Mouse (Mus musculus): ENCODE results near the gene Dgkh. TPM values are rescaled to one million over a fixed set of nuclear protein-coding genes. Genes with fewer than 3 reads are reported as not detected.

Dgkh gene
- polyA plus RNA-seq, 1 experiment from 2014 or later = 1.9 TPM

DNA sequence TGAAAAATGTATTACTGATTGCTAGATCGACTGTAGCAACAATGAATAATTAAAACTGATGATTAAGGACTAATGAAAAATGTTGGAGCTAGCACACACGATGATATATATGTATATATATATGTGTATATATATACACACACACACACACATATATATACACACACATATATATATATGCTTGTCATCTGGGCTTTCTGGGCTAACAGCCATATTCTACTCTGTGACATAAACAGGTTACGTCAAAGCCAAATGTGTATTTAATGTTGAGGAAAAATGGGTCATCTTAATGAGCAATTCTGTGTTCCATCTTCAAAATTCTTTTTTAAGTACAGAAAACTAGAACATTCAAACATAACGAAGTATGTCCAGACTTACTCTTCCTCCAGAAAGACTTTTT lies 30.5 kb downstream of the Dgkh start:
- no peak overlapping the region for H3K4me3 ChIP-seq (ENCODE audit: low read length)
- H3K9me3 ChIP-seq (ENCODE audit: low read length) = peaks cover 5% of the 10 kb centered on the region; the same call in 1 of the 2 replicates
- peaks cover 9% of the 10 kb centered on the region; the same call in 1 of the 2 replicates for H3K4me1 ChIP-seq (ENCODE audit: insufficient read depth, low read length)
- 81% methylated on average over 4 of the region's 4 CpGs for WGBS
- H3K9ac ChIP-seq (replicated peaks; ENCODE audit: low read length) = no peak overlapping the region
- H3K4me2 ChIP-seq (replicated peaks; ENCODE audit: low read depth, low read length) = no peak overlapping the region
- H3K27me3 ChIP-seq (ENCODE audit: insufficient read depth, low read length) = no peaks in the 10 kb centered on the region
- H3K36me3 ChIP-seq (ENCODE audit: insufficient read depth, low read length) = no peaks in the 10 kb centered on the region
- no peak overlapping the region for H3K27ac ChIP-seq (ENCODE audit: low read length)
- ATAC-seq (ENCODE audit: low FRiP score, low TSS enrichment) = no peak

DNA sequence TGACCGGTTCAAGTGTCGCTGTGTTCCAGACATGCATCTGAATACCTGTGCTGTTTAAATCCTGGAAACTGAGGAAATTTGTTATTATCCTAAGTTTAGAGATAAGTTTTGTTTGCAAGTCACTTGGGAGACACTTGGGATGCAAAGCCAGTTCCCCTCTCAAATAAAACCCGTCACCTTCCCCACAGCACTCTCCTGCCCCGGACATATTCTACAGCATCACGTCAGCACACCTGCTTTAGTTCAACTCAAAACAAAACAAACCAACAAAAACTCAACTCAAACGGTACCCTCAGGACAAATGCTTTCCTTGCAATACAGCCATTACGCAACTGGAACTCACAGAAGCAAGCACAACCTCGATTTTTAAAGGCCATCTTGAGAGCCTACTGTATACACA lies 31.1 kb downstream of the Dgkh start:
- H3K4me3 ChIP-seq (ENCODE audit: low read length) = no peak overlapping the region
- WGBS = 70% methylated on average over 8 of the region's 8 CpGs

DNA sequence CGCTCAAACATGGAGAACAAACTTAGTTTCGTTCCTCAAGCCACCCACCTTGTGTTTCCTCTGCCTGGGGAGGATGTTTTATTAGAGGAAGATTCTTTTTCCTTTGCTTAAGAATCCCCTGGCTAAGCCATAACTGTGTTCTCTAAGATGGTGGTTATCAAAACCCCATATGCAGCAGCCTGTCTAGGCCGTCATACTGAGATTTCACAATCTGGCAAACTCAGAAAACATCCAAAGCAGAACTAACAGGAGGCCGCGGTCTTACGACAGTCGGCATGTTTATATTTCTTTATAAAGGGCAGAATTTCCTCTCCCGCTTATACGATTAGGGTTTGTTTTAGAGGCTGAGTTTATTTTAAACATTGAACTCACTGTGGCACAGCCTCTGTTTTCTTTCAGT lies 31.5 kb downstream of the Dgkh start:
- no peaks in the 10 kb centered on the region for H3K36me3 ChIP-seq (ENCODE audit: insufficient read depth, low read length)
- no peak overlapping the region for H3K9ac ChIP-seq (replicated peaks; ENCODE audit: low read length)
- no peak overlapping the region for H3K4me2 ChIP-seq (replicated peaks; ENCODE audit: low read depth, low read length)
- H3K9me3 ChIP-seq (ENCODE audit: low read length) = peaks cover 5% of the 10 kb centered on the region; the same call in 1 of the 2 replicates
- H3K27me3 ChIP-seq (ENCODE audit: insufficient read depth, low read length) = no peaks in the 10 kb centered on the region
- H3K4me3 ChIP-seq (ENCODE audit: low read length) = no peak overlapping the region
- H3K4me1 ChIP-seq (ENCODE audit: insufficient read depth, low read length) = peaks cover 9% of the 10 kb centered on the region; the same call in 1 of the 2 replicates
- no peak overlapping the region for H3K27ac ChIP-seq (ENCODE audit: low read length)
- 68% methylated on average over 9 of the region's 9 CpGs for WGBS
- no peak for ATAC-seq (ENCODE audit: low FRiP score, low TSS enrichment)

More for the DNA sequence above, 31.1 kb downstream of the Dgkh start:
- no peak overlapping the region for H3K27ac ChIP-seq (ENCODE audit: low read length)
- H3K4me1 ChIP-seq (ENCODE audit: insufficient read depth, low read length) = peaks cover 9% of the 10 kb centered on the region; the same call in 1 of the 2 replicates
- no peaks in the 10 kb centered on the region for H3K36me3 ChIP-seq (ENCODE audit: insufficient read depth, low read length)
- no peak overlapping the region for H3K9ac ChIP-seq (replicated peaks; ENCODE audit: low read length)
- peaks cover 5% of the 10 kb centered on the region; the same call in 1 of the 2 replicates for H3K9me3 ChIP-seq (ENCODE audit: low read length)
- H3K27me3 ChIP-seq (ENCODE audit: insufficient read depth, low read length) = no peaks in the 10 kb centered on the region
- no peak for ATAC-seq (ENCODE audit: low FRiP score, low TSS enrichment)
- no peak overlapping the region for H3K4me2 ChIP-seq (replicated peaks; ENCODE audit: low read depth, low read length)

DNA sequence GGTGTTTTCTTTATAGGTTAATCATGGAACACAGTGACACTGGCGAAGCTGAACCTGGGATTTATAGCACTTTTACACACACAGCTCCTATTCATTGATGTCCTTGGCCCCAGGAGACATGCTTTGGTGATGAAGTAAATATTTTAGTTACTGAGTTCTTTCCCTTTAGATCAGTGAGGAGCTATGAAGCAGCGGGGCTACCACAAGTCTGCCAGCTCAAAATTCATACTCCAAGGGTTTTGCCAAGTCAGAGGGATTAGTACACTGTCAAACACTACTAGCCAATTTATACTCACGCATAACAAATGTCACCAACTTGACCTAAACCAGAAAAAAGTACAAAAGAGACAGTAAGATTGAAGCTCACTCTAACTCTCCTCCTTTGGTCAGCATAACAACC lies 32.9 kb downstream of the Dgkh start:
- Histone ChIP-seq H3K27me3 (ENCODE audit: insufficient read depth, low read length) (no peaks in the 10 kb centered on the region), H3K4me2 (replicated peaks; ENCODE audit: low read depth, low read length) (no peak overlapping the region), H3K9ac (replicated peaks; ENCODE audit: low read length) (no peak overlapping the region), H3K36me3 (ENCODE audit: insufficient read depth, low read length) (no peaks in the 10 kb centered on the region), H3K27ac (ENCODE audit: low read length) (no peak overlapping the region), H3K9me3 (ENCODE audit: low read length) (peaks cover 5% of the 10 kb centered on the region; the same call in 1 of the 2 replicates), H3K4me3 (ENCODE audit: low read length) (no peak overlapping the region), H3K4me1 (ENCODE audit: insufficient read depth, low read length) (0 out of 2 replicates have a peak, but pooled peaks cover 6% of the 10 kb centered on the region)
- no peak for ATAC-seq (ENCODE audit: low FRiP score, low TSS enrichment)
- WGBS = 67% methylated on average over 3 of the region's 3 CpGs

DNA sequence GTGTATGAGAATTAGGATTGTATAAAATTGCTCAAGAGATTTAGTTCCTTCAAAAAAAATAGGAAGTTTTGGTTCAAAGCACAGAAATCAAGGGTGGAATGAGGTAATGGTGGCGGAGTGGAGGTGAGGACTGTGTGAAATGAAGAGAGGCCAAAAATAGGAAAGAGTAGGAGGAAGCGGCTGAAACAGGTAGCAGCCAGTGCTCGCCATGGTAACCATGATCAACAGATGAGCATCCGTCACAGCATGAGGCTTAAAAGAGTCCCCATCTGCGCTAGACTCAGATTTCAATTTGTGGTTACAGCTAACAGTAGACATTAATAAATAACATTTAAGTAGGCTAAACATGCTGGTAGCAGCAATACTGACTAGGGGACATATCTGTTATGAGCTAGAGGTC lies 33.4 kb downstream of the Dgkh start:
- Histone ChIP-seq H3K36me3 (ENCODE audit: insufficient read depth, low read length) (no peaks in the 10 kb centered on the region), H3K9ac (replicated peaks; ENCODE audit: low read length) (no peak overlapping the region), H3K27ac (ENCODE audit: low read length) (no peak overlapping the region), H3K4me2 (replicated peaks; ENCODE audit: low read depth, low read length) (no peak overlapping the region), H3K27me3 (ENCODE audit: insufficient read depth, low read length) (no peaks in the 10 kb centered on the region), H3K9me3 (ENCODE audit: low read length) (peaks cover 5% of the 10 kb centered on the region; the same call in 1 of the 2 replicates), H3K4me3 (ENCODE audit: low read length) (no peak overlapping the region), H3K4me1 (ENCODE audit: insufficient read depth, low read length) (0 out of 2 replicates have a peak, but pooled peaks cover 3% of the 10 kb centered on the region)
- no peak for ATAC-seq (ENCODE audit: low FRiP score, low TSS enrichment)
- WGBS = 71% methylated on average over 5 of the region's 5 CpGs

DNA sequence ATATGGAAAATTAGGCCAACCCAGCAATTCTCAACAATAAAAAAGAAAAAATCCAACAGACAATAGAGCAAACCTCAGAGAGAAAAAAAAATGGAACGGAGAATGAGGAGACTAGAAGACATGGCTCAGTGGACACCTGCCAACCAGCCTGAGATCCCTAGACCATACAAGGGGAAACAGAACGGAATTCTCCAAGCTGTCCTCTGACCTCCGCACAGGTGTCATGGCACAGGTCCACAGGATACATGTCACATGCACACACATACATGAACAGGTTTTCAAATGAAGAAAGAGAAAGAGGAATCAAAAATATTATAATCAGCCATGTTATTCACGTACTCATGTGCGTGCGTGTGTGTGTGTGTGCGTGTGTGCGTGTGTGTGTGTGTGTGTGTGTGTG lies 38.5 kb downstream of the Dgkh start:
- no peak for ATAC-seq (ENCODE audit: low FRiP score, low TSS enrichment)
- 88% methylated on average over 8 of the region's 8 CpGs for WGBS
- Histone ChIP-seq H3K27ac (ENCODE audit: low read length) (no peak overlapping the region), H3K36me3 (ENCODE audit: insufficient read depth, low read length) (no peaks in the 10 kb centered on the region), H3K4me3 (ENCODE audit: low read length) (no peak overlapping the region), H3K9ac (replicated peaks; ENCODE audit: low read length) (no peak overlapping the region), H3K27me3 (ENCODE audit: insufficient read depth, low read length) (no peaks in the 10 kb centered on the region), H3K4me1 (ENCODE audit: insufficient read depth, low read length) (peaks cover 9% of the 10 kb centered on the region; the same call in 1 of the 2 replicates), H3K4me2 (replicated peaks; ENCODE audit: low read depth, low read length) (no peak overlapping the region), H3K9me3 (ENCODE audit: low read length) (peaks cover 5% of the 10 kb centered on the region; the same call in 1 of the 2 replicates)

DNA sequence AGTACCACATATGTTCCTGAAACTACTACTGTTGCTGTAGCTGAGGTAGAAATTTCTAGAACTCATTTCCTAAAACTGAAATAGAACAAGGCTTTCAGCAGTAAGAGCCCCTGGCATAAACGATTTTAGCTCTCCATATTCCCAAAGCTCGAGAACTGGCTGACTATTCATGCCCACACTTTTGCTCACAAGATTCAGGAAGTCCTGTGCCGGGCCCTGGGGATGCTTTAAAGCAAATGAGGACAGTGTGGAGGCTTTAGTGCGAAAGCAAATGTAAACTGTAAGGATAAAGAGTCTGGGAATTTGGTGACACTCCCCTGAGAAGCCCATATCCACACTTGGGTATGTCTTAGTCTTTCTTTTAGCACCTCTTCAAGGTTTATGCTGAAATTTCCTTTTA lies 40.0 kb downstream of the Dgkh start:
- Histone ChIP-seq H3K4me2 (replicated peaks; ENCODE audit: low read depth, low read length) (no peak overlapping the region), H3K27ac (ENCODE audit: low read length) (no peak overlapping the region), H3K9me3 (ENCODE audit: low read length) (no peaks in the 10 kb centered on the region), H3K27me3 (ENCODE audit: insufficient read depth, low read length) (no peaks in the 10 kb centered on the region), H3K9ac (replicated peaks; ENCODE audit: low read length) (no peak overlapping the region), H3K4me1 (ENCODE audit: insufficient read depth, low read length) (peaks cover 17% of the 10 kb centered on the region), H3K4me3 (ENCODE audit: low read length) (no peak overlapping the region), H3K36me3 (ENCODE audit: insufficient read depth, low read length) (no peaks in the 10 kb centered on the region)
- 60% methylated on average over 4 of the region's 4 CpGs for WGBS
- no peak for ATAC-seq (ENCODE audit: low FRiP score, low TSS enrichment)

DNA sequence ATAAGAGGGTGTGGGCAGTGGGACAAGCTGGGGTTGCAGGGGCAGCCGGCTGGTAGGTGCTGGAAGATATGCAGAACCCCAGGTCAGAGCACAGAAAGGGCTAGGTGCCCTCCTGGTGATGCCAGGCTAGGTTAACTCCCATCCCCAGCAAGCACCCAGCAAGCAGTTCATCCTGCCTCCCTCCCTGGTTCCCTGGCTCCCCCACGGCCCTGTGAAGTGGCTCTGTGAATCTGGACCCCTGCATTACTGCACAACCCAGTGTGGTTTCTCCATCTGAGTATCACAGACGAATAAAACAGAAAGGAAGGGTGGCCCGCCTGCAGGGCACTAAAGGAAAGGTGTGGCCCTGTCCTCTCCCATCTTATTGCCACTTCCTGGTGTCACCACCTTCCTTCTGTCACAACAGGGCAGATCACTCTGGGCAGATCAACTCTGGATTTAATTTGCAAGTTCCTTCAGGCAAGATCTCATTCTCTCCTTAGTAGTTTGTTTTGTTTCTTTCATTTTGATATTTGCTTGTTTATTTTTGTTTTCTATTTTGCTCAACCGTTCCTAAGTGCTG lies 40.6 kb downstream of the Dgkh start:
- Histone ChIP-seq H3K4me2 (replicated peaks; ENCODE audit: low read depth, low read length) (no peak overlapping the region), H3K4me3 (ENCODE audit: low read length) (no peak overlapping the region), H3K36me3 (ENCODE audit: insufficient read depth, low read length) (no peaks in the 10 kb centered on the region), H3K4me1 (ENCODE audit: insufficient read depth, low read length) (peaks cover 17% of the 10 kb centered on the region), H3K9me3 (ENCODE audit: low read length) (no peaks in the 10 kb centered on the region), H3K9ac (replicated peaks; ENCODE audit: low read length) (no peak overlapping the region), H3K27me3 (ENCODE audit: insufficient read depth, low read length) (no peaks in the 10 kb centered on the region), H3K27ac (ENCODE audit: low read length) (no peak overlapping the region)
- no peak for ATAC-seq (ENCODE audit: low FRiP score, low TSS enrichment)
- WGBS = 51% methylated on average over 5 of the region's 5 CpGs

DNA sequence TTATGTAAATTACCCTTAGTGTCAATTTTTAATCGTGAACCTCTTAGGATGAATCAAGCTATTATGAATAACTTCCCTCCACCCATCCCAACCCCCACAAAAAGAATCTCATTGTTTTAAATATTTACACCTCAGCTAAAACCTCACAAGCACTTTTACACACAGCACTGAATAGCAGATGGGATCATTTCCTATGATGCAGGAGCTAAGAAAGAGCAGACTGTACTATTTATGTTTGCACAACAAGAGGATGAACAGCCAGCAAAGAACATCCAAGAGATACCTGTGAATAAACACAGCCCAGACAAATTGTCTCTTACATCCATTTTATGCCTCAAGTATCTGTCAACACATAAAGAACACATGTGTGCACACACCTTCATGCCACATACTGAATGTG lies 41.7 kb downstream of the Dgkh start:
- Histone ChIP-seq H3K4me1 (ENCODE audit: insufficient read depth, low read length) (peaks cover 17% of the 10 kb centered on the region), H3K9me3 (ENCODE audit: low read length) (no peaks in the 10 kb centered on the region), H3K36me3 (ENCODE audit: insufficient read depth, low read length) (no peaks in the 10 kb centered on the region), H3K4me2 (replicated peaks; ENCODE audit: low read depth, low read length) (no peak overlapping the region), H3K27me3 (ENCODE audit: insufficient read depth, low read length) (no peaks in the 10 kb centered on the region), H3K9ac (replicated peaks; ENCODE audit: low read length) (no peak overlapping the region), H3K27ac (ENCODE audit: low read length) (no peak overlapping the region), H3K4me3 (ENCODE audit: low read length) (no peak overlapping the region)
- ATAC-seq (ENCODE audit: low FRiP score, low TSS enrichment) = no peak
- 74% methylated on average over 1 of the region's 1 CpGs for WGBS

DNA sequence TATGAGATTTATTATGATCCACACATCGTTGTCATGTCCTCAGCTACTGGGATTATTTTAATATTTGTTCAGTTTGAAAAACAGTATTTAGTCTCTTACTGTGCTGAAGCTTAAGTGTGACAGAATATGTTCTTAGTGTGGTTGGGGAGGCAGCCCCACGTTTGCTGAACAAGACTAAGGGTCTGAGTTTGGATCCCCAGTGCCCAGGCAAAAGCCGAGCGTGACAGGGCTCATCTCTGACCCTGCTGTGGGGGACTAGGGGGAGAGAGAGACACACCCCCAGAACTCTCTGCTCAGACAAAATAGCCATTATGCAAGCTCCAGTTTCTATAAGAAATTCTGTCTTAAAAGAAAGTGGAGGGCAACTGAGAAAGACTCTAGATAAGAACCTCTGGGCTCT lies 42.2 kb downstream of the Dgkh start:
- Histone ChIP-seq H3K27me3 (ENCODE audit: insufficient read depth, low read length) (no peaks in the 10 kb centered on the region), H3K4me1 (ENCODE audit: insufficient read depth, low read length) (peaks cover 21% of the 10 kb centered on the region), H3K9ac (replicated peaks; ENCODE audit: low read length) (no peak overlapping the region), H3K36me3 (ENCODE audit: insufficient read depth, low read length) (no peaks in the 10 kb centered on the region), H3K27ac (ENCODE audit: low read length) (no peak overlapping the region), H3K4me2 (replicated peaks; ENCODE audit: low read depth, low read length) (no peak overlapping the region), H3K9me3 (ENCODE audit: low read length) (no peaks in the 10 kb centered on the region), H3K4me3 (ENCODE audit: low read length) (no peak overlapping the region)
- no peak for ATAC-seq (ENCODE audit: low FRiP score, low TSS enrichment)
- 54% methylated on average over 4 of the region's 4 CpGs for WGBS
